Mouse (Mus musculus): Measurements from ENCODE around the gene Ddx25.

Ddx25 gene

DNA sequence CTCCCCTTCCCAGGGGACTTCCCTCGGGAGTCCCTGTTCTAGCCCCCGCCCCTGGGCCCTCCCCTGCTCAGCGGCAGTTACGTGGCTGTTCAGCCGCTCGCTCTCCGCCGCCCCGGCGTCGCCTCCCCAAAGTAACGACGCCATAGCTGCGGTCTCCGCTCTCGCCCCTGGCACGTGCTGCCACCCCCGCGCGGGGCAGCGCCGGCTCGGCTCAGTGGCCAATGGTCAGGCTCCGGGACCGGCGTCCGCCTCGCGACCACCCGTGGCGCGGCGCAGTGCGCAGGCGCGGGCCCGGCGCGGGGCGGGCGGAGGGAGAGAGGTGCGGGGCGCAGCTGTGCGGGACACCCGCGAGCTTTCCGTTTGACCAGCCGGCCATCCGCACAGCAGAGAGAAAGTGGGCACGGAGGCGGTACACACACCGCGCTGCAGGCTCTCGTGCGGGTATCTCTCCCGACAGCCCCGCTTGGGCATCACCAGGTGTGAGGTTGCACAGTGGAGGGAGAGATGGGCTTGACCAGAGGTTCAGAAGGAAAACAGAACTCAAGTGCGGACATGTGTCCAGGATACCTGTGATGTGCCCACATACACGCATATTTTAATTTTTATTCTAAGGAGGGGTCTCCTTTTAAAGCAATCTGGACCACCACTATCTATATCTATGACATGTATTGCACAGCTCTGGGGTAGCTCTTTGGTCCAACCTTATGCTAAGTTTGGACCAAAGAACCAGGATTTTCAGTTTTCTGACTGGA, at the start of gene Ddx25, which contains the start of gene Pus3:
Ddx25 (minus strand) TSS at position 272 of the 752 bp plus-strand sequence.
Pus3 (plus strand) TSS at position 339 of the 752 bp plus-strand sequence.
- DNase-seq (ENCODE audit: low read depth, low spot score), result peak; percentile 68

DNA sequence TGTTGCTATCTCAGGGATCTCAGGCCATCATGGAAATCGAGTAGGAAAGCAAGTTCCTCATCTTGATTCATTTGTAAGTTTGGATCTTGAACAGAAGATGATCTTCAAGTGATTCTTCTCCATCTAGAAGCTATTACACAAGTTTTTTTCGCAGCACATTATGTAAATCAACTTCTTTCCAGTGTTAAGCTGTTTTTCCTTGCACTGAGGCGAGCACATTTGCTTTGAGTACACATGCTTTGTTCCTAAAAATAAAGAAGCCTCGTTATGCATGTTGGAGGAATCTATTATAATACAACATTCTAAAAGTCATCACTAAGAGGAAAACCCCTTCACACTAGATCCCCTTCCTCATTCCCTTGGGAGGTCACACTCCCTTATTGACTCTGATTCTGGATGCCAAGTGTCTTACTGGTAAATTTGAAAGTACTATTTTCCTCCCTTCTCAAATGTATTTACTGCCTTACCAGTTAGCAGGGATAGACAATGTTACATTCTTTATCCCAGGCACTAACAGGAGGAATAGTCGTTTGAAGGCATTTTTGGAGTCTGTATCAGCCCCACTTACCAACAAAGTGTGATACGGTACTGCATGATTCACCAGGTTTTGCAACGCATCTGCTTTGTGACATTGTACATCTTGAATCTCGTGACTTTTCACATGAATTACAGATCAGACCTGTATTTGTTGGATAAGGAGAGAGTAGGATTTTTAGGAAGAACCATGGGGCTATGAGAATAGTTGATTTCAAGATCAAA, 49.5 kb upstream of the Ddx25 start:
- DNase-seq (ENCODE audit: low read depth, low spot score), result no peak

DNA sequence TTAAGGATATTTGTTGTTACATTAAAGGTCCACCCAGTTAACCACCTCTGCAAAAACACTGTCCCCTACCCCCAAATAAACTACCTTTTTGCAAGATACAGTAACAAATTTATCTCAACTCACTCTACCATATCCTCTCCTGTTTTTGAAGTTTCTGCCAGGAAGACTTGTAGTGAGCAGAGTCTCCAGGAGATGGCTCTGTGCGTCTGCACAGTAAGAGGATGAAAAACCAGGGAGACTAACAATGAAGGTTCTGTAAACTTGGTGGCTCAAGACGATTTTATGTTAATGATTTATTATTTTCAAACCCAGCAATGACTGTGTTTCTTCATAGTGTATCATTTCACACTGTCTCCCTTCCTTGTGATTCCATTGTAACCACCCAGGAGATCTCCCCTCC, 34.6 kb upstream of the Ddx25 start:
- DNase-seq (ENCODE audit: low read depth, low spot score), result no peak

DNA sequence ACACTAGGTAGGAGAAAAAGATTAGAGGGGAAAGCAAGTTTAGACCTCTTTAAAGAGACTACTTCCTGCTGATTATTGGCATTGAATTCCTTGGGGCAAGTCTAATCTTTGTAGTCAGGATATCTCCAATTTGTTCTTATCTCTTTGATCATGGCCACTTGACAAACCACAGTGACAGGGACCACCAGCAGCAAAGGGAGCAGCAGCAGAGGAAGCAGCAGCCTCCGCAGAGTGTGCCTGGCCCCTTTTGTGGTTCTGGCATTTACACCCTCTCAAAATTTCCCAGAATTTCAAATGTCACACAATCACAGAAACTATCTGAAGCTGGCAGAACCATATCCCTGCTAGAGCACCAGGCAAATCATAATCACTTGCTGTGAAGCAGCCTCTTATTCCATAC, 29.3 kb upstream of the Ddx25 start:
- DNase-seq (ENCODE audit: low read depth, low spot score), result no peak

DNA sequence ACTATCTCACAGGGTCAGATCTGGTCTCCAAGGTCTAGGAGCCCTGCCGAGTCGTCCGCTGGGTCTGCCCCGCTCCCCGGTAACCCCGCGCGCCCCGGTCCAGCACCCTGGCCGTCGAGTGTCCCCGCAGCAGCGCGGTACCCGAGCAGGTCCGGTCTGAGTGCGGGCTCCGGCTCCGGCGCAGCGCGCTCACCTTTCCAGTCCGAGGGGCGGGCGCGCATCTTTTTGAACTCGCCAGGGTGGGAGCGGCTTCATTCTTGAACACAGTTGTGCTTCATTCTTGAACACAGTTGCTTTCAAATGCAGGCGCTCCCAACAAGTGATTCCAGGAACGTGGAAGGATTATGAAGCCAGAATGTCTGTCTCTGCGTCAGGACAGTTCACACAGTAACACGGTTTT, 16.1 kb upstream of the Ddx25 start:
- DNase-seq (ENCODE audit: low read depth, low spot score), result no peak

DNA sequence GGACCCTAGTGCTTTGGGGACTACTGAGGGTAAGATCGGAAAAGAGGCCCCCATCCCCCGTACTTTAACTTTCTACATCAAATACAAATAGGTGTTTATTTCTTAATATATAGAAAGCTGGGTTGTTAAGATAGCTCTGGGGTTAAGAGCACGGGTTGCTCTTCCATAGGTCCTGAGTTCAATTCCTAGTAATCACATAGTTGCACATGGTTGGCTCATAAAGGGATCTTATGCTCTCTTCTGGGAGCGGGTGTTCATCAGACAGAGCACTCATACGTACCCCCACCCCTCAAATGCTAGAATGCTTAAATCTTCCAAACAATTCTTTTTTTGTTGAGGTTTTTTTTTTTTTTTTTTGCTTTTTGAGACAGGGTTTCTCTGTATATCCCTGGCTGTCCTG, 12.3 kb upstream of the Ddx25 start:
- DNase-seq (ENCODE audit: low read depth, low spot score), result no peak

DNA sequence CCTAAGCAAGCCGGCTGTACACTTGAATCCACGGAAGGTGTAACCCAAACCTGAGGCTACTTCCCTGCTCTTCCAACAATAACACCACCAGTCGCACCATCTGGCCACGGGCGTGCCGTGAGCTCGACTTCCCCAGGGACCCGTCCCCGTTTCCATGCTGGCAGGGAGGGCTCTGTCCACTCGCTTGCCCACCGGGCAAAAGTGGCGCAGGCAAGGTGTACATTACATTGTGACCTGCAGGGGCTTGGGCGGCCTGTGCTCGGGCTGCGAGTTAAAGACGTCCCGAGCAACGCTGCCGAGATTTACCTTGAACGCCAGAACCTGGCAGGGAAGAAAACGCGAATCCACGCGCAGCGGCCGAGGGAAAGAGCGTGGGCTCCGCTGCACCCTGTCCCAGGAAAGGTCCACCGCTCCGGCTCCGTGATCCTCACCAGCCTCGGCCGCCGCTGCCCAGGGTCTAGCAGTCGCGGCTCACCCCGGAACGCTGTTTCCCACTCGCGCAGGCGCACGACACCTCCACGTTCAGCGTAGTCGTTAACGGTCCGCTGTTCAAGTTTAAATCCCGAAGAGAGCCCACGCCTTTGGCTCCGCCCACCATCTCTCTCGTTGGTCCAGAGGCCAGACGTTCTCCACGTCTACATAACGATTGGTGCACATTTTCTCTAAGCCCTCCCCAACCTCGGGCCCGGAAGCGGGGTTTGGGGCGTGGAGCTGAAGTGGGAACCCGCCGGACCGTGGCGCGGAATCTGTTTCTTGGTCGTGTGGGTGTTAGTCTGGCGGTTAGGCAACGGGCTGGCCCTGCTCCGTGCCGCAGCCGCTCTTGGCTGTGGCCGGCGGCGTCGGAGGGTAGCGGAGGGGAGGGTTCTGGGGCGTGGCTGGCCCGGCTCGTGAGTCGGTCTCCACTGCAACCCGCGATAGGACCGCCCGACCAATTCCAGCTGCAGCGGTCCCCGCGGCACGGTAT, 11.5 kb upstream of the Ddx25 start, which contains the start of the genes Pate2 and Hyls1:
Pate2 (plus strand) TSS at position 714 of the 964 bp plus-strand sequence.
Hyls1 (minus strand) TSS at position 828 of the 964 bp plus-strand sequence.
- peak; percentile 93 for DNase-seq (ENCODE audit: low read depth, low spot score)

DNA sequence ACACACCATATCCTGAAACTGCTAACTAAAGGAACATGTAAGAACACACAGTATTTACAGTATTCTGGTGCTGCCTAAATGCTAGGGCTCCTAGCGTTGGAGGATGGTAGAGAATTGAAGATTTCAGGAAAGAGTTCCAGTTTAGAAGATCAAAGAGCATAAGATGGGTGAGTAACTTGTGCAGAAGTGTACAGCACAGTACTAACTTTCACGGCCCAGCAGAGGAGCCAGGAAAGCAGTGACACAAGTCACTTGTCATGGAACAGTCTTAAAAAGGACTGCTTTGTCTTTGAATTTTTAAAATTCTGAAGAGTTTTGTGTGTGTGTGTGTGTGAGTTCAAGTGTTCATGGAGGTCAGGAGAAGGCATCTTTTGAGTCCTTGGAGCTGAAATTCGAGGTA, 9.7 kb upstream of the Ddx25 start:
- no peak for DNase-seq (ENCODE audit: low read depth, low spot score)

DNA sequence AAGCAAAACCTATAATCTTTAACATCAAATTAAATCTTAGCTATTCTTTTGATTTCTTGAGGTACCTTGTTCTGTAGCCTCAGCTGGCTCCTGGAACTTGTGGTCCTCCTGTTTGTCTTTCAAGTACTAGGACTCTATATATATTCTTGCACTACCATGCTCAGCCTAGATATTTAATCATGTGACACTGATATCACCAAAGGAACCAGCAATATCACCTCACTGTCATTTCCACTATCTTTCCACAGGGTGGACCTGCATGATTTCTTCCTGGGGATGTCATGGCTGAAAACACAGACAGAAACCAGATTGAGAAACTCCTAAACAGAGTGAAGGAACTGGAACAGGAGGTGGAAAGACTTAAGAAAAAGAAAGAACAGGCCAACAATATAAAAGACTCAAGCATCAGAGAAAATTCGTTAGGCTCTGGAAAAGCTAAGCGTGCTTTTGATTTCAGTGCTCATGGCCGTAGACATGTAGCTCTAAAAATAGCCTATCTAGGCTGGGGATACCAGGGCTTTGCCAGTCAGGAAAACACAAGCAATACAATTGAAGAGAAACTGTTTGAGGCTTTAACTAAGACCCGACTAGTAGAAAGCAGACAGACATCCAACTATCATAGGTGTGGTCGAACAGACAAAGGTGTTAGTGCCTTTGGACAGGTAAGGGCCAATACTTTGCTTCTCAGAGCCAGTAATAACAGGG, 6.4 kb upstream of the Ddx25 start:
- DNase-seq (ENCODE audit: low read depth, low spot score), result no peak

DNA sequence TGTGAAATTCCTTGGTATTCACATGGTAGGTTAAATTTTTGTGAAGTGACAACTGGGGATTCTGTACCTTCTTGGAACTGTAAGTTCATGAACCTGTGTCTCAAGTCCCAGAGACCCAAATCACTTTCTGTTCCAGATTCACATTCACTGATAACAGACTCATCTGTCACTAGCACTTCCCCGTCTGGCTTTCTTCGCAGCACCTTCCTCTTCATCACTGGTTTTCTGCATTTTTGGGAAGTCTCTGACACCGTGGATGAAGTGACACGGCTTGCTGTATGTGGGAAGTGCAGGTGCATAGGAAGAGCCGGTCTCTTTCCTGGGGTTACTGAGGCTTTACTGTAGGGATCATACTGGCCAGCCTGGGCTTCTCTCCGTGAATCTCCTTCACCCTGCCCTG, 3.3 kb upstream of the Ddx25 start:
- no peak for DNase-seq (ENCODE audit: low read depth, low spot score)

DNA sequence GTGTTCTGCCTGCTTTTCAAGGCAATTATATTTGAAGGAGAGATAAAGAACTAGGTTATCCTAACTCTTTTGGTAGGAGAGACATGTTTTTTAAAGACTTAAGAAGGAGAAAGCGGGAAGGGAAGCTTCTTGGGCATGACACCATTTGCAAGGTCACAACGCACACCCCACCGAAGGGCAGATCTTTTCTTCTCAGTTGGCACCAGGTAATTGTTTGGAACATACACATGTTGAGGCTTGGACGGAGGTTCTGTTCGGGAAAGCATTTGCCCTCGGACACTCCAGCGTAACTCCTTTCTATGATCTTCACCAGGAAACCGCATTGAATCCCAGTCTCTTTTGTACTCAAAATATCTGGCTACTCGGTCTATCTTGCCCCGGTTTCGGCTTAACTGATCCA, 2.7 kb upstream of the Ddx25 start:
- no peak for DNase-seq (ENCODE audit: low read depth, low spot score)

DNA sequence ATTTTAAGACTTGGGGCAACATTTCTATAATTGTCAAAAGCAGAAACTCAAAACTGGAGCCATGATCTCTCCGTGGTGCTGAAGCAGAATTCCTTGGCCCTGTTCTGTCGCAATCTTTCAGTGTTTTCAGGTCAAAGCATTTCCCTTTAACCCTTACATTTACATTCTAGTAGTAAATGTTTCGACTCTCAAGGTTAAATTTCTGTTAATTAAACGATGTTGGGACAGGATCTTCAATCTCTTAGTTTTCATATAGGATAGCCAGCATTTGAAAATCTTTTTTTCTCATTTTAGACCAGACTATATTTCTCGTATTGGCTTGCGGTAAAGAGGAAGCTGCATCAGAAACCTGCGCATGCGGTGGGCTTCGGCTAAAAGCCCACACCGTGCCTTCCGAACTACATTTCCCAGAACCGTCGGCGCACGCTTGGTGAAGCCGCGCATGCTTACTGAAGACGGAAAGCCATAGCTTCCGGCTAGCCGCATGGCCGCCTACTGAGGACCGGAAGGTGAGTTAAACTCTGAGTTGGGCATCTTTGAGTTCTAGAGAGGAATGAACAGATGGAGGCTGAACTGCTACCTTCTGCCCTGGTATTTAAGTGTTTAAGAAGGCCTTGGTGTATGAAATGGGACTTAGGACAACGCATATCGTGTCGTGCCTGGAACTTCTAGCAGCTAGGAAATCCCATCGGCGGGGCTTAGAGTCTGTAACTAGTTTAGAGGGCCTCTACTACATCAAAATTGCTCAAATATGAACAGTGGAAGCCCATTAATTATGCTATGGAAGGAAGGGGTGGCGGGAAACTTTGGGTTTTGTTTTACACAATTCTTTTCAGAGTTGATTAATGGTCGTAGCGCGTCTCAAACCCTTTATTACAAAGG, 922 bp upstream of the Ddx25 start:
- DNase-seq (ENCODE audit: low read depth, low spot score), result peak; percentile 79

DNA sequence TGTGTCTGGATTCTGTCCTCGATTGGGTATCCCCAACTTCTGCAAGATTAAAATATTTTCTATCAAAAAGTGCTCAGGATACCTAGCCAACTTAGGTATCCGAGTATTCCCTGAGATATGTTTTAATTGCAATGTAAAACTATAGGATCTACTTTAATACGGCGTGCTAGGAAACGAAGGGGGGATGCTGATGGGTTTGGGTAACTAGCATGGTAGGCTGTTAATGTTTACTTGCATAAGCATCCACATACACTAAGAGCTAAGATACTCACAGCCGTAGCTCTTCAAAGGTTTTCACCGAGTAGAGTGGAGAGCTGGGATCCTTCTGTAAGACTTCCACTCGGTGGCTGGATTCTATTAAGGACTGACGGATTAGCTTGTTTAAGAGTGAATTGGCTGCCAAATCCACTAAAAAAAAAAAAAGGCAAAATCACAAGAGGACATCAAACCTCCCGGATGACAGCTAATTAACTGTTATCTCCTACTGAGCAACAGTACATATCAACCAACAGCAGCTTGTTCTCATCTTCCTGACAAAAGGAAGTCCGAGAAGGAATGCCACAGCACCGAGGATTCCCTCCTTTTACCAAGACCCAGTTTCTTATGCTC, 1.7 kb downstream of the Ddx25 start:
- DNase-seq (ENCODE audit: low read depth, low spot score), result no peak

DNA sequence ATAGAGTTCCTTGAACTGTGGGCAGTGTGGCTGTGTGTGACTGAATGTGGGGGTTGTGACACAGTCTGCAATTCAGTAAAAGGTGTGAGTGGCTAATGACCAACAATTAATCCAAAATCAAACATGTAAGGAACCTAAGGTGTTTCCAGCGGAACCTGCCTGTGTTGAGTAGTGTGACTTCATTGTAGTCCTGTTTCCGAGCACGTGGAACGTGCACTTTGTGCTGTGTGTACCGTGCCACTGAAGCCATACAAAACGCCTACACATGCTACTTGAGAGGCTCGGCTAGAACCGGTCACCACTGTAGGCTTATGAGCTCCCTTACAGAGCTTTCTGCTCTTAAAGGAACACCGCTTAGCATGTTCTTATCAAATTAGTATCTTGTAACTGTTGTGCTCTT, 9.9 kb downstream of the Ddx25 start:
- no peak for DNase-seq (ENCODE audit: low read depth, low spot score)

DNA sequence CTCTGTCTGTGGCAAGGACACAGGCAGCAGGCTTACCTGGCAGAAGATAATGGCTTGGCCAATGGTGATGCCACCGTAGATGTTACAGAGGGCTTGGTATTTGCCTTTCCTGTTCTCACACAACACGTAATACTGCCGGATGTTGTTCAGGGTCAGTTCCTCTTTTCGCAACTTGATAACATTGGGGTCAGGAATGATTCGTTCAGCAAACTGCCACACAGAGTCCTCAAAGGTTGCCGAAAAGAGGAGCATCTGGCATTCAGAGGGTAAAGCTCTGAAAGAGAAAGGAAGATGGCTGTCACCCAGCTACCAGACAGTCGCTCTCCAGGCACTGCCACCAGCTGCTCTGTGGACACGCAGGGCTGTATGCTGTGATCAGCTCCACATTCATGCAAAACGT, 11.6 kb downstream of the Ddx25 start:
- no peak for DNase-seq (ENCODE audit: low read depth, low spot score)

DNA sequence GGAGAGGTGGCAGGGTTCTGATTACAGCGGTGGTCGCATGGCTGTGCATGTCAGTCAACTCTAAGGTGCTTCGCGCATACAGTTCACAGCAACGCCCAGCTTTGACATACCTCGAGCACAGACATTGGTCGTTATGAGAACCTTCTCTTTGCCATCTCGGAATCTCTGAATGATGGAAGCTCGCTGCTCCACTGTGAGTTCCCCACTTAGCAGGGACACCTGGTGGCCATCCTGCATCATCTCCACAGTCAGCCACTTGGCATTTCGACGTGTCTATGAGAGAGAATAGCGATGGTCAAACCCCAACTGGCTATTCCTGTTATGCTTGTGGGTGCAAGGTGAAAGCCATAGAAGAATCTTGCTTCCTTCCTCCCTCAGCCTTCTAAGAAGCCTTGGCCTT, 12.6 kb downstream of the Ddx25 start:
- no peak for DNase-seq (ENCODE audit: low read depth, low spot score)

DNA sequence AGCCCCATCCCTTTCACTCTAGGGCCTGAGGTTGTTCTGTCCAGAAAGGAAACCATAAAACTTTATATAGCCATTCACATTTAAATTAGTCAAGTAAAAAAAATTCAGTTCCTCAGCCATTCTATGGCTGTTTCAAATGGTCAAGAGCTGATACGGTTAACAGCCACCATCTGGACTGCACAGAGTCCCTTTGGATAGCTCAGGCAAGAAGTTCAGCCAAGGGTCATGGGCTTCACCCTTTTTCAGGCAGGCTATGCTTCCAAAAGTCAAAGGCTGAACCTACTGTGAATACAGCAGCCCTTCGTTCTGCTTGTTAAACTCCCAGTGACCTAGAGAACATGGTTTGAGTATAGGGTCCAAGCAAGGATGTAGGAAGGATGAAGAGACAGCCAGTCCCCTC, 13.7 kb downstream of the Ddx25 start:
- no peak for DNase-seq (ENCODE audit: low read depth, low spot score)

DNA sequence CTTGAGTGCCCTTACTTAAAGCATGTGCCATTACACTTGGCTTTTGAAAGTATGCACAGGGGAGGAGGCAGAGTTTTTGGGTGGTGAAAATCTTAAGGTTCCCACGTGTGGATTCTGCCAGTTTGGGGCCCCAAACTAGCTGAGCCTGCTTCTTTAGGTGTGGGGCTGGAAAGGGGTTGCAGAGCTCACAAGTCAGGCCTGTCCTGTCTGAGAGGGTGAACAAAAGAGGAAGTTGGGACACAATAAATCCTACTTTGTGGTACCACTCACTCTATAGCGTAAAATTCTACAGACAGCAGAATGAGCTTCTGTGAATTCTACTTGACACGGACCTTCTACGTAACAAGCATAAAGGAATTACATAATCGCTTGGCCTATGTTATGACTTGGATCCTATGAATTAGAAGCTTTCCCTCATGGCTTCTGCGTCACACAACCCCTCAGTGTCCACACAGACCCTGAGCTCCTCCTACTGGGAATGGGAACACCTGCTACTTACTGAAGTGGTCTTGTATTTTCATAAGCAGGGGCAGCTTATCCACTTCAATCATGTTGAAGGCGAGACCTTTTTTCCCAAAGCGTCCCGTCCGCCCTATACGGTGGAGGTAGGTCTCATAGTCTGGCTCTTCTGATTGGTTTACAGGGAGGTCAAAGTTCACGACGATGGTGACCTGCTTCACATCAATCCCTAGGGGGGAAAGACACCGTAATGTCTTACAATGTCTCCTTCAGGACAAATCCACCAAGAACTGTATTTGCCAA, 15.0 kb downstream of the Ddx25 start:
- no peak for DNase-seq (ENCODE audit: low read depth, low spot score)

DNA sequence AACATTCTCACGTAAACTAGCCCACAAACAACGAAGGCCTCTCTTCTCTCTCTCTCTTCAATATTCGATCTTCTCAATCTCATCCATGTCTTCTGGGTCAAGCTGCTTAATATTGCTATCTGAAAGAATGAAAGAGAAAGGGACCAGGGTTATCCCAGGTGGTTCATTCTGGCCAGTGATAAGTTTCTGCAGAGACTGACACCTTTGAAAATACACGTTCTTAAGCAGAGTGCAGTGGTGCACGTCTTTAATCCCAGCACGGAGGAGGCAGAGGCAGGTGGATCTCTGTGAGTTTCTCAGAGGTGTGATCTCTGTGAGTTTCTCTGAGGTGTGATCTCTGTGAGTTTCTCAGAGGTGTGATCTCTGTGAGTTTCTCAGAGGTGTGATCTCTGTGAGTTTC, 16.4 kb downstream of the Ddx25 start:
- no peak for DNase-seq (ENCODE audit: low read depth, low spot score)

All from retina, postnatal 7 days (tissue).